ENCODE assay signal across 8 mouse cellular contexts in genomic region chr6:7846726-7847439, GRCm38 (mm10). TPM values are rescaled to one million over a fixed set of nuclear protein-coding genes. Genes with fewer than 3 reads are reported as not detected.
A peak's percentile ranks its signal among the peaks of the same experiment; 100 is the strongest.
DNase-seq lines count a peak whose midpoint lies in the region; ATAC-seq lines count a peak whose summit lies in the region.

No protein-coding gene starts in this region.

- H3K36me3 ChIP-seq in heart, embryonic 16.5 days (ENCODE audit: control insufficient read depth, insufficient read depth) = no peaks in the 10 kb centered on the region
- no peaks in the 10 kb centered on the region for H3K36me3 ChIP-seq in hindbrain, embryonic 16.5 days (ENCODE audit: control insufficient read depth, insufficient read depth, low read length)
- H3K36me3 ChIP-seq in neural tube, embryonic 14.5 days (ENCODE audit: control insufficient read depth, insufficient read depth, low read length) = no peaks in the 10 kb centered on the region

- H3K9me3 ChIP-seq in heart, embryonic 16.5 days (replicated peaks; ENCODE audit: control insufficient read depth, low read length) = no peaks in the 10 kb centered on the region
- H3K9me3 ChIP-seq in hindbrain, embryonic 16.5 days (ENCODE audit: control insufficient read depth, low read length) = no peaks in the 10 kb centered on the region
- H3K9me3 ChIP-seq in neural tube, embryonic 14.5 days (ENCODE audit: control insufficient read depth, low read length) = no peaks in the 10 kb centered on the region

- H3K9ac ChIP-seq in heart, embryonic 16.5 days (ENCODE audit: low read length) = peak overlapping the region; percentile 49; the same call in 1 of the 2 replicates
- H3K9ac ChIP-seq in hindbrain, embryonic 16.5 days (ENCODE audit: low read depth, low read length) = no peak overlapping the region
- no peak overlapping the region for H3K9ac ChIP-seq in neural tube, embryonic 14.5 days (replicated peaks; ENCODE audit: low read depth, low read length)

- peak overlapping the region; percentile 54 for H3K4me2 ChIP-seq in heart, embryonic 16.5 days (ENCODE audit: low read depth, low read length)
- H3K4me2 ChIP-seq in hindbrain, embryonic 16.5 days (ENCODE audit: low read length) = peak overlapping the region; percentile 39
- peak overlapping the region; percentile 6; the same call in 1 of the 2 replicates for H3K4me2 ChIP-seq in neural tube, embryonic 14.5 days (ENCODE audit: low read depth, low read length)

- H3K27ac ChIP-seq in heart, embryonic 16.5 days (ENCODE audit: low read length) = peak overlapping the region; percentile 31; the same call in 1 of the 2 replicates
- H3K27ac ChIP-seq in hindbrain, embryonic 16.5 days (ENCODE audit: low read depth, low read length) = no peak overlapping the region
- no peak overlapping the region for H3K27ac ChIP-seq in neural tube, embryonic 14.5 days (ENCODE audit: low read depth, low read length)

- ATAC-seq in heart, embryonic 16.5 days (replicated peaks; ENCODE audit: extremely low read depth, insufficient read depth, low FRiP score) = no peak
- no peak for ATAC-seq in hindbrain, embryonic 16.5 days
- no peak for ATAC-seq in neural tube, embryonic 14.5 days (ENCODE audit: low read depth)

- WGBS in heart, embryonic 16.5 days = 60% methylated on average over 8 of the region's 8 CpGs
- 75% methylated on average over 8 of the region's 8 CpGs for WGBS in hindbrain, embryonic 16.5 days
- 79% methylated on average over 8 of the region's 8 CpGs for WGBS in neural tube, embryonic 14.5 days

- peaks cover 25% of the 10 kb centered on the region for H3K4me1 ChIP-seq in heart, embryonic 16.5 days (ENCODE audit: control insufficient read depth, insufficient read depth, low read length)
- H3K4me1 ChIP-seq in hindbrain, embryonic 16.5 days (ENCODE audit: control insufficient read depth, insufficient read depth, low read depth, low read length) = peaks cover 18% of the 10 kb centered on the region
- peaks cover 14% of the 10 kb centered on the region; the same call in 1 of the 2 replicates for H3K4me1 ChIP-seq in neural tube, embryonic 14.5 days (ENCODE audit: control insufficient read depth, insufficient read depth, low read length)

- intact Hi-C loops in left cerebral cortex, postnatal 4 days (cut with DNase I) = loop anchor here (10.0 kb wide), 1 partner anchor 338 kb away; no protein-coding TSS in a partner anchor

- H3K27me3 ChIP-seq in heart, embryonic 16.5 days (ENCODE audit: control insufficient read depth, insufficient read depth, low read length) = no peaks in the 10 kb centered on the region
- no peaks in the 10 kb centered on the region for H3K27me3 ChIP-seq in hindbrain, embryonic 16.5 days (replicated peaks; ENCODE audit: control insufficient read depth, insufficient read depth, low read length)
- H3K27me3 ChIP-seq in neural tube, embryonic 14.5 days (ENCODE audit: control insufficient read depth, insufficient read depth, low read length) = no peaks in the 10 kb centered on the region

- peak overlapping the region; percentile 31 for H3K4me3 ChIP-seq in heart, embryonic 16.5 days (ENCODE audit: low read length)
- H3K4me3 ChIP-seq in hindbrain, embryonic 16.5 days (ENCODE audit: low read length) = no peak overlapping the region
- no peak overlapping the region for H3K4me3 ChIP-seq in neural tube, embryonic 14.5 days (ENCODE audit: low read depth, low read length)

- DNase-seq in heart, adult 8-10 months (ENCODE audit: low spot score) = no peak
- peak; percentile 69 for DNase-seq in CD4-positive helper T cell, adult 2 months (ENCODE audit: low read depth, low spot score)
- no peak for DNase-seq in cerebellum, adult 11 months
- DNase-seq in left cerebral cortex, postnatal 4 days = no peak
- DNase-seq in layer of hippocampus, postnatal 14 days (ENCODE audit: low spot score in 2 of 2) = no peak

RNA-seq across cellular contexts. Expression of gene C1galt1, which starts 2.2 kb away (rescaled TPM):
- polyA plus RNA-seq in heart, embryonic 16.5 days (2015; fragmentation: Nextera tagmentation; extraction: Ambion mirVana) = 2.6 and 2.9 TPM in 2 replicates
- total RNA-seq in heart, adult 8-10 months (2022) = 10 to 100 TPM; 13.2 to 14.7 (median 13.7) TPM
- 1.5 and 1.6 TPM in 2 replicates for polyA plus RNA-seq in hindbrain, embryonic 16.5 days (2015; fragmentation: Nextera tagmentation; extraction: Ambion mirVana)
- polyA plus RNA-seq in neural tube, embryonic 14.5 days (2014; fragmentation: Nextera tagmentation; extraction: Ambion mirVana) = 3.7 and 3.8 TPM in 2 replicates
- 10 to 100 TPM; 16.4 to 17.2 TPM for total RNA-seq in left cerebral cortex, postnatal 4 days (2021)
- total RNA-seq in layer of hippocampus, postnatal 14 days (2021) = 10 to 100 TPM; 11.9 to 12.1 TPM
